Mouse (Mus musculus) E14TG2a.4 (cell line): Measurements from ENCODE around the gene Grhl3.

Source experiments
- H3K27me3 ChIP-seq: 2 replicates; pipeline ENCODE4 v1.6.1; 2014; ENCODE audit warnings: low read length, control low read depth; ENCODE audit not compliant: insufficient read depth
- H3K36me3 ChIP-seq: 2 replicates; pipeline ENCODE4 v1.6.1; 2014; ENCODE audit warnings: low read length, control low read depth; ENCODE audit not compliant: insufficient read depth
- H3K4me1 ChIP-seq: replicated peaks from 2 replicates; pipeline ENCODE4 v1.6.1; 2014; ENCODE audit warnings: low read depth, low read length, control low read depth
- H3K4me3 ChIP-seq: replicated peaks from 2 replicates; pipeline ENCODE4 v1.5.1; 2014; ENCODE audit warnings: mild to moderate bottlenecking, low read length
- H3K9me3 ChIP-seq: 2 replicates; pipeline ENCODE4 v1.6.1; 2014; ENCODE audit warnings: low read length, control low read depth
- CTCF ChIP-seq: conservative IDR thresholded peaks from 2 replicates; pipeline ENCODE4 v1.5.1; 2014; ENCODE audit warnings: low read length
- NANOG ChIP-seq: IDR thresholded peaks from 2 replicates; pipeline ENCODE4 v1.6.1; 2014; ENCODE audit warnings: borderline replicate concordance, low read length, mixed read lengths
- POU5F1 ChIP-seq: IDR thresholded peaks from 2 replicates; pipeline ENCODE4 v1.6.1; 2014; ENCODE audit warnings: low read length, borderline replicate concordance

The Grhl3 gene

DNA sequence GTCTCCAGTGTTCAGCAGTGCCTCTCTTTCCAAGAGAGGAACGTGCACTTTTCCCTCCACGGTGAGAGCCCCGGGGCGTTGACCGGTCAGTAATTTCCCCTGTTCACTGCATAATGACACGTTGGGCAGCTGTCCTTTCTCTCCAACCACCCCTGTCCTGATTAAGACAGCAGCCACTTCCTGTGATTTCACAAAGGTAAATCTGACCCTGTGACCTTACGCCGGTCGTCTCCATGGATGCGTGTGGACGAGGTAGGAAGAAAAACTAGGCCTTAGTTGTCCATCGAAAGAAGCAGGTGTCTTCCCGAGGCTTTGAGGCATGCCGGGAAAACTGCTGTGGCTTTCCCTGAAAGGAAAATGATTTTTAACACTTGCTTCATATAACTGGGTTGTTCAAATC, 58.5 kb downstream of the Grhl3 start:
- Histone ChIP-seq H3K4me1 (peaks cover 66% of the 10 kb centered on the region), H3K27me3 (peaks cover 23% of the 10 kb centered on the region), H3K36me3 (no peaks in the 10 kb centered on the region), H3K4me3 (no peak overlapping the region), H3K9me3 (no peaks in the 10 kb centered on the region)
- TF ChIP-seq POU5F1 (no peak), CTCF (no peak), NANOG (no peak)

DNA sequence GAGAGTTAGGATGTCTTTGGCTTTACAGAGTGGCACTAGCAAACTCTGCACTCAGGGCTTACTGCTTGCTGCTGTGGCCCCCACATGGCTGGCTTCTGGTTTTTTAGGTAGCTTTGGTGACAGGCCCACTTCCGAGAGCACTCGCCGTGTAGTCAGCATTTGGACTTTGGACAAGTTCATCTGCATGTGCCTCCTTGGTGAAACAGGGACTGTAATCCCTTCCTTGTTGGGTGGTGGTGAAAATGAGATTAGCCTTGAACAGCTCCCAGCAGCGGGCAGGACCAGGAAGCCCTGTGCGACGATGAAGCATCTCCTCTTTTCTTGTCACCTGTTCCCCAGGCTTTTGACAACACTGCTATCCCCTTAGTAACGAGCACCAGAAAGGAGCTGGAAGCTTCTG, 59.6 kb downstream of the Grhl3 start:
- no peak overlapping the region for H3K4me3 ChIP-seq
- TF ChIP-seq CTCF: no peak
- TF ChIP-seq NANOG: no peak
- no peak for TF ChIP-seq POU5F1
- peaks cover 32% of the 10 kb centered on the region for H3K27me3 ChIP-seq
- no peaks in the 10 kb centered on the region for H3K9me3 ChIP-seq
- H3K36me3 ChIP-seq: no peaks in the 10 kb centered on the region
- H3K4me1 ChIP-seq: peaks cover 72% of the 10 kb centered on the region

DNA sequence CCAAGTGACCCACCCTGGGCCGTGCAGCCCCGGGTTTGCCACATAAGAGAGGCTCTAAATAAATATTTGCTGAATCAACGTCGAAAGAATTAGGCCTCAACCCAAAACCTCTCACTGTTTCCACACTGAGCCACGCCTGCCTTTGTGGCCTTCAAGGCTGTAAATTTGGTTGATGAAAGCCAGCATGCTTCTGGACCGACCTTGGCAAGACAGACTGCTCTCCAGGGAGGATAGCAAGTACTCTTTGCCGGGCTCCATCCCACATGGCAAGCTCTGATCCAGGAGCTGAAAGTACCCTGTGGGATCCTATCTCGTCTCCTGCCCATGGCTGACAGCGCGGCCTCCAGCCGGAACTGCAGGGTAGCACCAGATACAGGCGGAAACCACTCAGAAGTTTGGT, 63.9 kb downstream of the Grhl3 start:
- TF ChIP-seq POU5F1 (no peak), CTCF (no peak), NANOG (no peak)
- Histone ChIP-seq H3K4me3 (peak overlapping the region; percentile 48), H3K36me3 (no peaks in the 10 kb centered on the region), H3K4me1 (peaks cover 77% of the 10 kb centered on the region), H3K9me3 (no peaks in the 10 kb centered on the region), H3K27me3 (peaks cover 32% of the 10 kb centered on the region)

DNA sequence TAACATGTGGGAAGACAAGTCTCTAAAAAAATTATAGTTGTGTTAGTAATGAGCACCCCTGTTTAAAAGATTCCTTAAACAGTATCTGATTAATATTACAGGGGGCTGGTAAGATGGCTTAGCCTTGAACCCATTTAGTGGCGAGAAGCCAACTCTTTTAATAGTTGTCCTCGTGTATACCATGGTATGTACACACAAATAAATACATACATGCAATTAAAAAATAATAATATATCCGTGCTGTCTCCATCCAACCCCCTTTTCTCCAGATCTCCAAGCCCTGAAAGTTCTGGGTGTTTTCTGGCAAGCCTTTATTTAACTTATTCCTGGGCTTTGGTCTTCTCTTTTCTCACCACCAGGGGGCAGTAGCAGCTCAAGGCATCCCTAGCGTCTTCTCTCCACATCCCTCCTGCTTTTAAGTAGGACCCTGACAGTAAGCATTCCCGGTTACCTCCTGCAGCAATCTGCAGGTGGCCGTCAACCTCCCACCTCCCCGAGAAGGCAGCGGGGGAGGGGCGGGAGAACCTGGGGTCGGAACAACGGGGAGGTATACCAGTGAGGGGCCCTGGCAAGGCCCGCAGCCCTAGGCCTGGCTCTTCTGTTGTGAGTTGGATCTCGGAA, 64.9 kb downstream of the Grhl3 start:
- Histone ChIP-seq H3K9me3 (no peaks in the 10 kb centered on the region), H3K27me3 (peaks cover 29% of the 10 kb centered on the region), H3K4me1 (peaks cover 78% of the 10 kb centered on the region), H3K36me3 (no peaks in the 10 kb centered on the region), H3K4me3 (peak overlapping the region; percentile 56)
- peak; percentile 80 for TF ChIP-seq CTCF
- no peak for TF ChIP-seq NANOG

DNA sequence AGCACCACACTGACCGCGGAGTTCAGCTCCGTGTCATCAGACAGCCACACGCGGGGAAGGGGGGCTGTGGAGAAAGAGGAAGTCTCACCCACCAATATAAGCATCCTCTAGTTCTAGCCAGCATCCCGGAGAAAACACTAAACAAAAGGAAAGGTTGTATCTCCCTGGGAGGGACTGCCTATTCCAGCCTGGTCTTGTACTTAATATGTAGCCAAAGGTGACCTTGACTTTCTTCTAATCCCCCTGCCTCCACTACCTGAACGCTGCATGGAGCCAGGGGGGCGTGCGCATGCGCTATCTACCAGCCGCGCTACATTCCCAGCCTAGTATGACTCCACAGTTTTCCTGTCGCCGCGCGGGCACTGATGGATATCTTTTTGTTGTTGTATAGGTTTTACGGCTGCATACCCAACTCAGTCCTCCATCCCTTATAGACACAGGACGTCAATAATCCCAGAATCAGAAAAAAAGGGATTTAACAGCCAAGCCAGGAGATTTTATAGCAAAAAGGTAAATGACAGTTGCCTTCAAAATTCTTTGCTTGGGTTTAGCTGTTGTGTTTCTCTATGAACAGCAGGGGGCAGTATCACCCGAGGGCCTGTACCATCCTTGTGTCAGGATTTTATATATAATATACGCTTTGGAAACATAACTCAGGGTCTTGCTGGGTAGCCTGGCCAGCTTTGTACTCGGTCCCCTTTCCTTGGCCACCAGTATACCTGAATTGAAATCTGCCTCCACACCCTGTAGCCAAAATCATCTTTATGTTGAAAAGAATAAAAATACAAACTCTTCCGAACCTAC, 65.7 kb downstream of the Grhl3 start:
- Histone ChIP-seq H3K4me3 (peak overlapping the region; percentile 60), H3K27me3 (peaks cover 29% of the 10 kb centered on the region), H3K4me1 (peaks cover 82% of the 10 kb centered on the region), H3K9me3 (no peaks in the 10 kb centered on the region), H3K36me3 (no peaks in the 10 kb centered on the region)
- TF ChIP-seq CTCF (peak; percentile 82), POU5F1 (no peak), NANOG (no peak; the same call in 1 of the 2 replicates)

DNA sequence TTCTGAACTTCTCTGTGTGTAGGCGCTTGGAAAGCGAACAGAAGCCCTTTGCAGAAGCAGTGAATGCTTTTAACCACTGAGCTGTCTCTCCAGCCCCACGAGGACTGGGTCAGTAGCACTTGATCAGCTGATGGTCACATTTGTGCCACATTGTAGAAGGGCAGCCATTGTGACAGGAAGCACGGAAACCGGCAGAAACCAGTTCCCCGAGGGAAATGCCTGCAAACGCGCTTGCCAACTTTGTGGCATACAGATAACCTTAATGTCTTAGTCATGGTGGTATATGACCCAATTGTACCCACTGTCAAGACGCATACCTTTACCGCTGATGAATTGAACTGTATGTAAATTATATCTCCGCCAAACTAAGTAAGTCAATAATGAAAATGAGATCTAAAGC, 67.6 kb downstream of the Grhl3 start:
- H3K27me3 ChIP-seq: peaks cover 17% of the 10 kb centered on the region
- TF ChIP-seq CTCF: no peak
- no peak for TF ChIP-seq POU5F1
- no peak for TF ChIP-seq NANOG
- no peaks in the 10 kb centered on the region for H3K9me3 ChIP-seq
- H3K36me3 ChIP-seq: no peaks in the 10 kb centered on the region
- H3K4me3 ChIP-seq: 0 out of 2 replicates have a peak overlapping the region, but pooled peaks have one; percentile 17
- H3K4me1 ChIP-seq: peaks cover 65% of the 10 kb centered on the region

DNA sequence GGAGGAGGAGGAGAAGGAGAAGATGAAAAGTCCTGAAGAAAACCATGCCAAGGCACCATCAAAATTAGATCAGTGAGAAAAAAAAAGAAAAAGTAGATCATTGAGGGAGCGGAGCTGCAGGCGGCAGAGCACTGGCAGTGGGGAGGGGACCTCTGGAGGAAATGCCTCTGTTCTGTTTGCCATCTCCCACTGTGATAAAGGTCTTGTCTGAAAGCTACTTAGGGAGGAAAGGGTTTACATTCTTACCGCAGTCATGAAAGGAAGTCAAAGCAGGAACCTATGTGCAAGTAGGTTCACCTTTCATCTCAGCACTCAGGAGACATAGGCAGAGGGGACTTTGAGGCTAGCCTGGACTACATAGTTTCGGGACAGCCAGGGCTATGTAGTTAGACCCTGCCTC, 71.8 kb downstream of the Grhl3 start:
- no peak for TF ChIP-seq CTCF
- no peak for TF ChIP-seq NANOG
- TF ChIP-seq POU5F1: no peak
- no peaks in the 10 kb centered on the region for H3K27me3 ChIP-seq
- no peaks in the 10 kb centered on the region for H3K36me3 ChIP-seq
- peaks cover 54% of the 10 kb centered on the region for H3K4me1 ChIP-seq
- no peak overlapping the region for H3K4me3 ChIP-seq
- H3K9me3 ChIP-seq: no peaks in the 10 kb centered on the region

DNA sequence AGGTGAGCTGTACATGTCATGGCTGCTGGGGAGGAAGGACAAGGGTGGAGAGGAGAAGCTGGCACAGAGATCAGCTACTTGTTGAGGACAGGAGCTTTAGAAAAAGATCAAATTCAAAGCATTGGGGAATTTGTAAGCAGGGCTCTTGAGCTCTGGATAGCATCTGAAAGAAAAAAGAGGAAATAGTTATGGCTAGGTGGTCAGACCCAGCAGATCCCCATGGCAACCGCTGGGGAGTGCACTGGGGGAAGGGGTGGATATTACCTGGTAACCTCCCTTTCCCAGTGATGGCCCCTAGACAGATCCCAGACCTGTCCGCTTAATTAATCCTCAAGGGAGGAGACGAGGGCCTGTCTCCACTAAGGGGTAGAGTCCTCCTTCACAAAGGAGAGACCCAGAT, 73.6 kb downstream of the Grhl3 start:
- TF ChIP-seq CTCF: no peak
- TF ChIP-seq POU5F1: no peak
- no peak for TF ChIP-seq NANOG
- Histone ChIP-seq H3K4me1 (peaks cover 53% of the 10 kb centered on the region), H3K36me3 (no peaks in the 10 kb centered on the region), H3K4me3 (no peak overlapping the region), H3K9me3 (no peaks in the 10 kb centered on the region), H3K27me3 (no peaks in the 10 kb centered on the region)
